Mouse (Mus musculus): ENCODE measurements at regions not wholly inside any gene's neighbourhood (a gene's known extent, or its start where the extent isn't known, plus 50 kb on each side); places are given as distances from the start of the nearest gene placed in this dataset.

GRCm38 (mm10) chr1:194157268-194157667 lies 460.8 kb upstream of the Plxna2 start:
- no peak for TF ChIP-seq CTCF (IDR thresholded peaks at IDR 0.05)
- TF ChIP-seq EP300 (IDR thresholded peaks at IDR 0.05; ENCODE audit: insufficient read depth, low read depth, low read length): no peak
- TF ChIP-seq POLR2A (IDR thresholded peaks at IDR 0.05; ENCODE audit: insufficient read depth, low read depth, low read length): no peak
